Mouse (Mus musculus) forebrain, postnatal 0 days (tissue): Measurements from ENCODE around the gene Gpc3. TPM values are rescaled to one million over a fixed set of nuclear protein-coding genes. Genes with fewer than 3 reads are reported as not detected.

Source experiments
- ATAC-seq: fragments of 200-750 bp; cut with Nextera tagmentation; 2 replicates; pipeline ENCODE4 v1.8.0; 2017; ENCODE audit warnings: mild to moderate bottlenecking, moderate library complexity
- DNase-seq: peaks from one replicate; pipeline ENCODE4 v3.0.0-alpha.2; 2015
- H3K27ac ChIP-seq: fragments of 300-500 bp; sonication (generic); 2 replicates; pipeline ENCODE4 v1.5.1; 2014; ENCODE audit warnings: low read depth, mild to moderate bottlenecking, antibody characterized with exemption, low read length, moderate library complexity, mixed read lengths
- H3K27me3 ChIP-seq: fragments of 300-500 bp; sonication (generic); 2 replicates; pipeline ENCODE4 v1.6.1; 2014; ENCODE audit warnings: mild to moderate bottlenecking, low read length, mixed read lengths; ENCODE audit not compliant: insufficient read depth
- H3K36me3 ChIP-seq: fragments of 300-500 bp; sonication (generic); 2 replicates; pipeline ENCODE4 v1.6.1; 2014; ENCODE audit warnings: mild to moderate bottlenecking, moderate library complexity; ENCODE audit not compliant: insufficient read depth
- H3K4me1 ChIP-seq: fragments of 300-500 bp; sonication (generic); 2 replicates; pipeline ENCODE4 v1.6.1; 2014; ENCODE audit warnings: antibody characterized with exemption; ENCODE audit not compliant: insufficient read depth
- H3K4me2 ChIP-seq: fragments of 300-500 bp; sonication (generic); 2 replicates; pipeline ENCODE4 v1.6.1; 2014; ENCODE audit warnings: low read depth, mild to moderate bottlenecking, moderate library complexity
- H3K4me3 ChIP-seq: fragments of 300-500 bp; sonication (generic); 2 replicates; pipeline ENCODE4 v1.5.1; 2014; ENCODE audit warnings: low read depth, low read length, mixed read lengths
- H3K9ac ChIP-seq: fragments of 300-500 bp; sonication (generic); 2 replicates; pipeline ENCODE4 v1.6.1; 2014; ENCODE audit warnings: mild to moderate bottlenecking
- H3K9me3 ChIP-seq: fragments of 300-500 bp; sonication (generic); 2 replicates; pipeline ENCODE4 v1.6.1; 2016; ENCODE audit warnings: low read length
- CTCF ChIP-seq: sonication (generic); IDR thresholded peaks from 2 replicates; pipeline ENCODE4 v1.5.1; 2016; ENCODE audit warnings: antibody characterized with exemption, control low read depth, low read depth
- WGBS: fragments of 180-500 bp; shearing (Covaris S2); extraction: QIAGEN DNeasy Blood & Tissue Kit; methylation state at CpG from one replicate; pipeline ENCODE4 v1.1.7; 2014; 5-methylcytosine and 5-hydroxymethylcytosine counted together
- polyA plus RNA-seq: library from polyadenylated mRNA; unstranded; fragments of >200 nt; fragmentation: Nextera tagmentation; extraction: Ambion mirVana; gene quantifications from 2 replicates; pipeline ENCODE4 v1.2.1, GENCODE M21; 2015
- total RNA-seq: library from RNA; depleted of rRNA; stranded (reverse); fragments of >200 nt; gene quantifications from 2 replicates; pipeline ENCODE4 v1.2.3, GENCODE M21; 2014

The Gpc3 gene
- total and polyA plus RNA-seq, 2 experiments from 2014 or later: 30.3 to 58.8 TPM

DNA sequence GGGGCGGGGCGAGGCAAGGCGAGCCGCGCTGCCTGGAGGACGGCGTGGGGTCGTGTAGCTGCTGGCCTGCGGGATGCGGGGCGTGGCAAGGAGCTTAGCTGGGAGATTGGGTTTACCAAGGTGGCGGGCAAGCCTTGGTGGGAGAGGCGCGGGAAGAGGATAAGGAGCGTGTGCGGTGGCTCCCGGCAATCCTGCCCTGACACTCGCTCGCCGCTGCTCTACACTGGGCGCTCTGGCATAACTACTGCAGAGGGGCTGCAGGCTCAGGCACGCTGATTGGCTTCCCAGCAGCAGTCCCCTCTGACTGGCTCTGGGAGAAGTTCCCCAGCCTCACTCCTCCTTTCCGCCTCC lies 256 bp upstream of the Gpc3 start:
- no peak overlapping the region for H3K27ac ChIP-seq
- no peaks in the 10 kb centered on the region for H3K36me3 ChIP-seq
- peak overlapping the region; percentile 43 for H3K4me3 ChIP-seq
- no peak overlapping the region for H3K9ac ChIP-seq
- peak overlapping the region; percentile 81 for H3K4me2 ChIP-seq
- peak; percentile 44 for TF ChIP-seq CTCF
- ATAC-seq (peak; percentile 98), DNase-seq (peak; percentile 55)
- no peaks in the 10 kb centered on the region for H3K4me1 ChIP-seq
- H3K9me3 ChIP-seq: no peaks in the 10 kb centered on the region
- no peaks in the 10 kb centered on the region; the same call in 1 of the 2 replicates for H3K27me3 ChIP-seq
- WGBS: 20% methylated on average over 22 of the region's 23 CpGs

DNA sequence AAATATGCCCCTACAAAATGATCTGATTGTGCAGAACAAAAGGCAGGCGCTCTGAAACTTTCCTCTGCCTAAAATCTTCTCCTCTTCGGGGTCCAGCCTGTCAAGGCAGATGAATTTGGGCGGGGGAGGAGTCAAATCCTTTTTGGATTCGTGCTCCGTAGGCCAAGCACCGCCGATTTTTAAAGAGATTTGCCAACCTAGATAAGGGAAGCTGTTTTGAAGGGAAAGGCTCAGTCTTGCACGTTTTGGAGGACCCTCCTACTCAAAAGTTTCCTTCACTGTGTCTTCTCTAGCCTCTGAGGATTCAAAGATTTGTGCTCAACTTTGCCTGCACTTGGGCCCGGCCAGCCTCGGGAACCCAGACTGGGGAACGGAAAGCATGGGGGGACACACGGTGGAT lies 944 bp downstream of the Gpc3 start:
- Histone ChIP-seq H3K4me2 (peak overlapping the region; percentile 81), H3K9ac (no peak overlapping the region), H3K9me3 (no peaks in the 10 kb centered on the region), H3K4me1 (no peaks in the 10 kb centered on the region), H3K36me3 (no peaks in the 10 kb centered on the region), H3K27me3 (no peaks in the 10 kb centered on the region; the same call in 1 of the 2 replicates), H3K4me3 (peak overlapping the region; percentile 43), H3K27ac (no peak overlapping the region)
- ATAC-seq (no peak), DNase-seq (no peak)
- WGBS: 21% methylated on average over 12 of the region's 12 CpGs
- no peak for TF ChIP-seq CTCF

DNA sequence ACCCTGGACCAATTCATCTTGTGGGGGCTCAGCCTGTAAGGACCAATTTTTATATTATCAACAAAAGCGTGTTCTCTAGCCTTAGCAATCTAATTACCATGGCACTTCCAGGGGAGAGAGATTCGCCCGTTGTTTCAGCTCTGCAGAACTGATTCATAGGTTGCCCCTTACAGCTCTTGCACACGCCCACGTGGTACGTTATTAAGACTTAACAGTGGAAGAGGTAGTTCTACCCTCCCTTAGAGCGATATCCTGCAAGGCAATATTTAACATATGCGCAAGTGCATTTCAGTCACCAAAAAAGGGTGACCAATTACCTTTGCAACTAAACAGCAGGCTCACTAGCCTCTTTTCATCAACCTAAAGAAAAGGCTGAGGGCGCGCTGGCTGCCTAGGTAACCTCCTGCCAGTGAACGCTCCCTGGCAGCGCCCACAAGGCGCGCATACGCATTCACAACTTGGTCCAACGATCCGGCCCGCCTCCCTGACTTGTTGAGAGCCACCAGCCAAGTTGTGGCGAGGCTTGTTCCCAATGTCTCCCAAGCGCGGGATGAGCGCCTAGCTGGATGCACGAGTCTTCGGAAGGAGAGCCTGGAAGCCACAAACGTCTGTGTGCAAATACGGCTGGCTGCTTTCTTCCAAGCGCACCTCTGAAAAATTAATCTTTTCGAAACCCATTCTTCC lies 1.6 kb downstream of the Gpc3 start:
- Histone ChIP-seq H3K36me3 (no peaks in the 10 kb centered on the region), H3K4me3 (peak overlapping the region; percentile 43), H3K9ac (no peak overlapping the region), H3K27me3 (no peaks in the 10 kb centered on the region; the same call in 1 of the 2 replicates), H3K4me2 (peak overlapping the region; percentile 81), H3K27ac (no peak overlapping the region), H3K4me1 (no peaks in the 10 kb centered on the region), H3K9me3 (no peaks in the 10 kb centered on the region)
- TF ChIP-seq CTCF: no peak
- WGBS: 26% methylated on average over 28 of the region's 28 CpGs
- DNase-seq (peak; percentile 10), ATAC-seq (no peak)

DNA sequence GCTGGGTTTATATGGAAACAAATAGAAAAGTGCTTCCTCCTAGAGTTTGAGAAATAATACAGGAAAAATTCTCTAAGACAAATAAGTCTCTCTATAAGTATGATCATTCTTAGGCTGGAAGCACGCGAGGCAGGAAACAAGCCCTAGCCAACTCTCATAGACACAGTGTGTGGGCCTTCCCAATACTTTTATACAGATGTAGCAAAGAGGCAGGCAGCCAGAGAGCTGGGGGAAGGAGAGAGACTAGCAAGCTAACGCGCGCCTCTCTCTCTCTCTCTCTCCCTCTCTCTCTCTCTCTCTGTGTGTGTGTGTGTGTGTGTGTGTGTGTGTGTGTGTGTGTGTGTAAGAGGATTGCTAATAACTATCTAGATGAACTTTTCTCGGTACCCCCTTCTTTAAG lies 2.2 kb downstream of the Gpc3 start:
- Histone ChIP-seq H3K4me1 (no peaks in the 10 kb centered on the region), H3K4me2 (no peak overlapping the region), H3K36me3 (no peaks in the 10 kb centered on the region), H3K27me3 (no peaks in the 10 kb centered on the region; the same call in 1 of the 2 replicates), H3K9ac (no peak overlapping the region), H3K4me3 (no peak overlapping the region), H3K27ac (no peak overlapping the region), H3K9me3 (no peaks in the 10 kb centered on the region)
- no peak for DNase-seq
- ATAC-seq: no peak
- WGBS: 36% methylated on average over 4 of the region's 6 CpGs
- no peak for TF ChIP-seq CTCF

DNA sequence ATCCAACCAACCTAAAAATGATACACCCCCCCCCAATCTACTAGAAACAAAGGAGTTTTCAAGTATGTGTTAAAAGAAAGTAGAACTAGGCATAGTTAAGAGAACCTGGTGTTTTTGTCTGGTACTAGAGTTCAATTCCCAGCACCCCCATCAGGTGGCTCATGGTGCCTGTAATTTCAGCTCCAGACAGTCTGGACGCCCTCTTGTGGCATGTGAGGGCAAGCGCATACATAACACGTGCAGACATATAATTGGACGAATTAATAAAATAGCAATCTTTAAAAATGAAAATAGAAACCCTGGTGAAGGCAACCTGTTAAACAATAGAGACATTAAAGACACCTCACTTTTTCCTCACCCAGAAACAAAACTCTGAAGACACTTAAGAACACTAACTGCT lies 10.6 kb downstream of the Gpc3 start:
- no peaks in the 10 kb centered on the region for H3K9me3 ChIP-seq
- no peaks in the 10 kb centered on the region for H3K27me3 ChIP-seq
- H3K9ac ChIP-seq: no peak overlapping the region
- no peak for TF ChIP-seq CTCF
- no peaks in the 10 kb centered on the region for H3K4me1 ChIP-seq
- no peak for DNase-seq
- H3K36me3 ChIP-seq: no peaks in the 10 kb centered on the region
- 71% methylated on average over 4 of the region's 4 CpGs for WGBS
- no peak overlapping the region for H3K4me3 ChIP-seq
- H3K27ac ChIP-seq: no peak overlapping the region
- ATAC-seq: no peak
- no peak overlapping the region for H3K4me2 ChIP-seq

DNA sequence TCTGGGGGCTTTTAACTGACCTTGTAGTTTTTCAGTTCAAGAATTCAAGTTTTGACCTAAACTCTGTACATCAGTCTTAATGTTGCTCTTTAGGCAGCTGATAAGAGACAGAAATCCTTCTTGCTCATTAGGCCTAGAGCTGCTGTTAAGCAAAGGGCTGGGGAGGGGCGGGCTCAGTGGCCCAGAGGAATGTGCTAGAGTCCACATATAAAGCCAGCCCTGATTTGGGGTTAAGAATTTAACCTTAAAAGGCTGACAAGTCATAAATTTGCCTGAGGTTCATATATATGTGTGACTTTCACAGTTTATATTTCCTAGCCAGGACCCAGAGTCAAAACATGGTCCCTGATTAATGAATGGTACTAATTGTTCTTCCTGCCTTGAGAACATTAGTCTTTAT lies 14.5 kb downstream of the Gpc3 start:
- Histone ChIP-seq H3K27ac (no peak overlapping the region), H3K36me3 (no peaks in the 10 kb centered on the region), H3K9ac (no peak overlapping the region), H3K4me3 (no peak overlapping the region), H3K27me3 (no peaks in the 10 kb centered on the region), H3K9me3 (no peaks in the 10 kb centered on the region), H3K4me2 (no peak overlapping the region), H3K4me1 (no peaks in the 10 kb centered on the region)
- TF ChIP-seq CTCF: no peak
- ATAC-seq (no peak), DNase-seq (no peak)
- 80% methylated on average over 1 of the region's 1 CpGs for WGBS

DNA sequence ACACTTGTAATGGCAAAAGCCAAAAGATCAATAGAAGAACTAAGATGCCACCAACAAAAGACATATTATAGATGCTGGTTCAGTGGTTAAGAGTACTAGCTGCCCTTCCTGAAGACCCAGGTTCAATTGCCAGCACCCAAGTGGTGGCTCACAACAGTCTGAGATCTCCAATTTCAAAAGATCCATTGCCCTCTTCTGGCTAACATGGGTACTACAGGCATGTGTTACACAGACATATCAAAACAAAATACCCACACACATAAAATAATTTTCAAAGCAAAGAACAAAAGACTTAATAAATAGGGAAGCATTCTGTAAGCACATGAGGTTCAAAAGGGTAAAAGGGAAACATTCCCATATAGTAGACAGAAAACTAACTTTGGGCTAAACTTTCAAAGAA lies 26.1 kb downstream of the Gpc3 start:
- TF ChIP-seq CTCF: no peak
- H3K27ac ChIP-seq: no peak overlapping the region
- H3K27me3 ChIP-seq: no peaks in the 10 kb centered on the region
- H3K4me3 ChIP-seq: no peak overlapping the region
- H3K9ac ChIP-seq: no peak overlapping the region
- H3K9me3 ChIP-seq: no peaks in the 10 kb centered on the region
- no peak for DNase-seq
- H3K36me3 ChIP-seq: no peaks in the 10 kb centered on the region
- no peaks in the 10 kb centered on the region for H3K4me1 ChIP-seq
- H3K4me2 ChIP-seq: no peak overlapping the region
- no peak for ATAC-seq
